Mouse (Mus musculus) midbrain, embryonic 14.5 days (tissue): ENCODE measurements at regions not wholly inside any gene's neighbourhood (a gene's known extent, or its start where the extent isn't known, plus 50 kb on each side); places are given as distances from the start of the nearest gene placed in this dataset.

Experiments
- ATAC-seq: fragments of 200-750 bp; cut with Nextera tagmentation; 2 replicates; pipeline ENCODE4 v1.8.0; 2017; ENCODE audit warnings: moderate number of reproducible peaks, moderate library complexity; ENCODE audit not compliant: low FRiP score, low TSS enrichment
- DNase-seq: peaks from one replicate; pipeline ENCODE4 v3.0.0-alpha.2; 2015
- H3K27ac ChIP-seq: fragments of 300-500 bp; sonication (generic); replicated peaks from 2 replicates; pipeline ENCODE4 v1.5.1; 2014; ENCODE audit warnings: mild to moderate bottlenecking, low read depth, low read length, moderate library complexity
- H3K27me3 ChIP-seq: fragments of 300-500 bp; sonication (generic); 2 replicates; pipeline ENCODE4 v1.6.1; 2014; ENCODE audit warnings: low read length, control low read depth, mixed read lengths; ENCODE audit not compliant: control insufficient read depth, insufficient read depth
- H3K36me3 ChIP-seq: fragments of 300-500 bp; sonication (generic); 2 replicates; pipeline ENCODE4 v1.6.1; 2014; ENCODE audit warnings: low read length, control low read depth; ENCODE audit not compliant: control insufficient read depth, insufficient read depth
- H3K4me1 ChIP-seq: fragments of 300-500 bp; sonication (generic); 2 replicates; pipeline ENCODE4 v1.6.1; 2014; ENCODE audit warnings: mild to moderate bottlenecking, antibody characterized with exemption, low read length, control low read depth; ENCODE audit not compliant: control insufficient read depth, insufficient read depth
- H3K4me2 ChIP-seq: fragments of 300-500 bp; sonication (generic); 2 replicates; pipeline ENCODE4 v1.6.1; 2014; ENCODE audit warnings: mild to moderate bottlenecking, low read length, moderate library complexity
- H3K4me3 ChIP-seq: fragments of 300-500 bp; sonication (generic); replicated peaks from 2 replicates; pipeline ENCODE4 v1.5.1; 2014; ENCODE audit warnings: low read depth, low read length
- H3K9ac ChIP-seq: fragments of 300-500 bp; sonication (generic); replicated peaks from 2 replicates; pipeline ENCODE4 v1.6.1; 2014; ENCODE audit warnings: mild to moderate bottlenecking, low read length, moderate library complexity
- H3K9me3 ChIP-seq: fragments of 300-500 bp; sonication (generic); 2 replicates; pipeline ENCODE4 v1.6.1; 2016; ENCODE audit warnings: low read length, control low read depth, mixed read lengths; ENCODE audit not compliant: control insufficient read depth
- WGBS: fragments of 180-500 bp; shearing (Covaris S2); extraction: QIAGEN DNeasy Blood & Tissue Kit; methylation state at CpG from one replicate; pipeline ENCODE4 v1.1.7; 2014; 5-methylcytosine and 5-hydroxymethylcytosine counted together

DNA sequence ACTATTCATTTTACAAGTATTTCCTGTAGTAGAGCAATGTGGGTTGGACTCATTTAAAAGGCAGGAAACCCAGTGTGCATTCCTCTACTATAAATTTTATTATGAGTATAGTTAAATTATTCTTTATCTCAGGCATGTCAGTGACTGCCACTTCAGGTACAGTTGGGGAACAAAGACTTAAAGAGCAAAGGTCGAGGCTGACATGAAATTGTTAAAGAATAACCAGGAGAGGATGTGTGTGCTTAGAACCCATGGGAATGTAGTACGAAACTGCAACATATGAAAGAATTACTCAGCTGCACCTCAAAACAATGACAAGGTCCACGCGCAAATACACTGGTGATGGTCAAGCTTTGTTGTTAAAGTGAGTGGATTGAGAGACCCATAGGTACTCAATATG, 1583.4 kb upstream of the Slc10a2 start:
- H3K4me3 ChIP-seq = no peak overlapping the region
- ATAC-seq (no peak), DNase-seq (no peak)
- no peaks in the 10 kb centered on the region for H3K27me3 ChIP-seq
- WGBS = 85% methylated on average over 4 of the region's 4 CpGs
- no peaks in the 10 kb centered on the region for H3K36me3 ChIP-seq
- no peak overlapping the region for H3K27ac ChIP-seq
- no peak overlapping the region for H3K9ac ChIP-seq
- no peak overlapping the region for H3K4me2 ChIP-seq
- H3K9me3 ChIP-seq = no peaks in the 10 kb centered on the region
- H3K4me1 ChIP-seq = no peaks in the 10 kb centered on the region

DNA sequence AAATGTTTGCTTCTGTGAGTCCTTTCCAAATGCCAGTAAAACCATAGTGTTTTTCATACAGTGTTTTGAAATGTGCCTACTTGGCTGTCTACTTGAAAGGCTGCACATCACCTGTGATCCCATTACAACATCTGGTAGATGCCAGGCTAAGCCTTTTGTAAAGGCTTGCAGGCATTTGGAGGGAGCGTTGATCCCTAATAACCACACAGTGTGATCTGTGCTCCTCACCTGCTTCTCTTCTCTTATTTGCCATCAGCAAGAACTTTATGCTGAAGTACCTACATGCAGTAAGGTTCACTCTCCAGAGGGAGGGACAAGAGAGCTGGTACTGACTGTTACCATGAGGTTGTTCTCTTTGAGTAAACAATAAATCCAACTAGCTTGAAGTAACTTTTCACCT, 1553.7 kb upstream of the Slc10a2 start:
- ATAC-seq (no peak), DNase-seq (no peak)
- Histone ChIP-seq H3K36me3 (no peaks in the 10 kb centered on the region), H3K9me3 (no peaks in the 10 kb centered on the region), H3K4me1 (no peaks in the 10 kb centered on the region), H3K4me3 (no peak overlapping the region), H3K9ac (no peak overlapping the region), H3K27me3 (no peaks in the 10 kb centered on the region), H3K27ac (no peak overlapping the region), H3K4me2 (no peak overlapping the region)
- WGBS = 95% methylated on average over 1 of the region's 1 CpGs

DNA sequence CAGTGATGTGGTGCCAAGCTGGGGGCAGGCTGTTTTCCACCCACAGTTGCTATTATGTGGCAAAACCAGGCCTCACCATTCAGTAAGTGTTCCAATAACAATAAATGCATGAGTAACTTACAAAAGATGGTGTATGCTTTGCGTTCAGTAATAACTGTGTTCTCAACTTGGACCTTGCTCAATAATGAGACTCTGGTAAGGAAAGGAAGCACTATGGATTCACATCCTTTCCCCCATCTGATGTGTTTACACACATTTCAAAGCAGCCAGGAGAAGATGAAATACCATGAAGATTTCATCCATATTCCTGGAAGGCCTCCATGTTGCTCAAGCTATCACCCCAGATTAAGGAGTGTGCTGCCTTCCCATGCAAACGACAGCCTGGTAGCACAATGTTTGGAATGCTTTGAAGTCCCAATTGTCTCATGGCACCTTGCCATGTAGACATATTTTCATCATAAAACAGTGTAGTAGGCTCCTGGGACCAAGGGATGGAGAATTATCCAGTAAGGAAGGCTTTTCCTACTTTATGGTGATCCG, 1552.4 kb upstream of the Slc10a2 start:
- no peaks in the 10 kb centered on the region for H3K9me3 ChIP-seq
- DNase-seq (no peak), ATAC-seq (no peak)
- H3K4me1 ChIP-seq = no peaks in the 10 kb centered on the region
- no peaks in the 10 kb centered on the region for H3K36me3 ChIP-seq
- H3K27me3 ChIP-seq = no peaks in the 10 kb centered on the region
- no peak overlapping the region for H3K9ac ChIP-seq
- WGBS = 82% methylated on average over 3 of the region's 3 CpGs
- H3K4me3 ChIP-seq = no peak overlapping the region
- no peak overlapping the region for H3K27ac ChIP-seq
- no peak overlapping the region for H3K4me2 ChIP-seq

DNA sequence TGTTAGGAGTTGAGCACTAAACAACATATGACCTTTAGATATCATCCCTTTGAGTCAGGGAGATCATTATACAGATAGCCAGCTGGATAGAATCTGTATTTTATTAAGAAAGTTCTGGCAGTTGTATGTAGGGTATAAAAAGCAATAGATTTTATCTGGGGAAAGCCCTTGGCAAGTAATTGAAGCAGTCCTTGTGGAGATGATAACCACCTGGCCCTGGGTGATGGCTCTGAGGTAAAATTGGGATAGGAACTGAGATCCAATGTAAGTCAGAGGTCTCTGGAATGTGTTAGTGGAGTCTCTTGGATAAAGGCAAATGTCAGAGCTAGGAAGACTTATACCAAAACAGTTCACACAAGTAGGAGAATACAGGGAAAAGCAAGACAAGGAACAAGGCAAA, 1547.0 kb upstream of the Slc10a2 start:
- H3K4me3 ChIP-seq = no peak overlapping the region
- H3K27ac ChIP-seq = no peak overlapping the region
- H3K36me3 ChIP-seq = no peaks in the 10 kb centered on the region
- DNase-seq = no peak
- H3K27me3 ChIP-seq = no peaks in the 10 kb centered on the region
- no peaks in the 10 kb centered on the region for H3K4me1 ChIP-seq
- no peak overlapping the region for H3K4me2 ChIP-seq
- no peak for ATAC-seq
- H3K9ac ChIP-seq = no peak overlapping the region
- no peaks in the 10 kb centered on the region for H3K9me3 ChIP-seq

DNA sequence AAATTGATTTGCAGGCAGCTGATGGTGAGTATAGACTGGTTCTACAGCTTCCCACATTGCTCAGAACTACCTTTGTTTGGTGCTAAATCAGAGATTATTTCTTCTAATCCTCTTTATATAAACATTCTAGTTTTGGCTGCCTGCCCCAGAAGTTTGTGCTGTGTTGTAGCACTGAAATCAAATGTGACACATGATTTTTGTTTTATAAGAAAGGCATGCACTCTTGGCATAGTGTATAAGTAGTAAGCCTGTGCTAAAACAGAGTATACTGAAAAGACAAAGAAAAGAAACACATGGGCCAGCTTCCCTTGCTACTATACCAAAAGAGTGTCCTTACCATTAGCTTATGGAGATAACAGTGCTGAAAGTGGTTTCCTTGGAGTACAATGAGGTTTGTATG, 1542.9 kb upstream of the Slc10a2 start:
- H3K4me3 ChIP-seq = no peak overlapping the region
- no peak overlapping the region for H3K27ac ChIP-seq
- DNase-seq (no peak), ATAC-seq (no peak)
- no peak overlapping the region for H3K4me2 ChIP-seq
- H3K9me3 ChIP-seq = no peaks in the 10 kb centered on the region
- no peak overlapping the region for H3K9ac ChIP-seq
- H3K4me1 ChIP-seq = no peaks in the 10 kb centered on the region
- H3K27me3 ChIP-seq = no peaks in the 10 kb centered on the region
- H3K36me3 ChIP-seq = no peaks in the 10 kb centered on the region

DNA sequence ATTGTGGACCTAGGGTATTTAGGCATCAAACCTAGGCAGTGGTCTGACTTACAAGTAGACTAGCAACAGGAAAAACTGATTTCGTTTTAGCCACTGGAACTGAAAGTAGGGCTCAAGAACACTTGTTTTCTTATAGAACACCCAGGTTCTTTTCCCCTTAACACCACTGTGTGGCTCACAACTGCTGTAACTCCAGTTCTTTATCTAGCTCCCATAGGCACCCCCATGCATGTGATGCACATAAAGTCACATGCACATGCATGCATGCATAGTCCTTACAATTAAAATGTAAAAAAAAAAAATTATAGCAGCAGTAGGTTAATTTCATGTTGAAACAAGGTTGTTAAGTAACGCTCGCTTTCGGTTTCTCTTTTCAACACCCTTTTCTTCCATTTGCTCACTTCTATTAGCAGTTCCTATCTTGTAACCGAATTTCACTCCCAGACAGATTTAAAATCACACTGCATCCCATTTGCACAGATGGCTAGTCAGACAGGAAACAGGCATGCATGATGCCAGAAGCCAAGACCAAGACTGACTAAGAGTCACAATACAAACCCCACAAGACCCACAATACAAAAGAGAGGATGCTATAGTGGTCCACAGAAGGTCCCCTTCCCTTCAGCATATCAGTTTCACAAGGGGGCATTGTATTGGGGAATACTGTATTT, 1540.3 kb upstream of the Slc10a2 start:
- no peak for DNase-seq
- Histone ChIP-seq H3K4me3 (no peak overlapping the region), H3K36me3 (no peaks in the 10 kb centered on the region), H3K27ac (no peak overlapping the region), H3K4me1 (no peaks in the 10 kb centered on the region), H3K27me3 (no peaks in the 10 kb centered on the region), H3K9ac (no peak overlapping the region), H3K4me2 (no peak overlapping the region), H3K9me3 (no peaks in the 10 kb centered on the region)
- no peak for ATAC-seq
- 91% methylated on average over 5 of the region's 5 CpGs for WGBS

DNA sequence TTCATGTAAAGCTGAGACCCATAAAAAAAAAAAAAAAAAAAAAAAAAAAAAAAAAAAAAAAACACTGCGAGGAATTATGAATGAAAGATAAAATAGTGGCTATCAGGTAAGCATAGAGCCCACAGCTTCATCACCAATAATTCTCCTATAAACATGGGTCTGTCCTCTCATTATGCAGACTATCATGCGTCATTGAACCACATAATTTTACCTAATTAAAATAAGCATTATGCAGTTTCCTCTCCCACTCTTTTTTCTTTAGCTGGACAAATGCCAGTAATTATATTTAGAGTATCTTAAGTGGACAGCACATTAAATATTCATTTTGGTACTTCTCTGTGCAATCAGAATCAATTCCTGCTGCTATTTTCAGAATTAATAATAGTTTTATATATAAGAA, 1539.2 kb upstream of the Slc10a2 start:
- no peaks in the 10 kb centered on the region for H3K4me1 ChIP-seq
- no peak overlapping the region for H3K4me2 ChIP-seq
- no peaks in the 10 kb centered on the region for H3K9me3 ChIP-seq
- H3K9ac ChIP-seq = no peak overlapping the region
- no peak overlapping the region for H3K27ac ChIP-seq
- no peaks in the 10 kb centered on the region for H3K27me3 ChIP-seq
- H3K4me3 ChIP-seq = no peak overlapping the region
- DNase-seq (no peak), ATAC-seq (no peak)
- no peaks in the 10 kb centered on the region for H3K36me3 ChIP-seq
- 83% methylated on average over 2 of the region's 2 CpGs for WGBS

DNA sequence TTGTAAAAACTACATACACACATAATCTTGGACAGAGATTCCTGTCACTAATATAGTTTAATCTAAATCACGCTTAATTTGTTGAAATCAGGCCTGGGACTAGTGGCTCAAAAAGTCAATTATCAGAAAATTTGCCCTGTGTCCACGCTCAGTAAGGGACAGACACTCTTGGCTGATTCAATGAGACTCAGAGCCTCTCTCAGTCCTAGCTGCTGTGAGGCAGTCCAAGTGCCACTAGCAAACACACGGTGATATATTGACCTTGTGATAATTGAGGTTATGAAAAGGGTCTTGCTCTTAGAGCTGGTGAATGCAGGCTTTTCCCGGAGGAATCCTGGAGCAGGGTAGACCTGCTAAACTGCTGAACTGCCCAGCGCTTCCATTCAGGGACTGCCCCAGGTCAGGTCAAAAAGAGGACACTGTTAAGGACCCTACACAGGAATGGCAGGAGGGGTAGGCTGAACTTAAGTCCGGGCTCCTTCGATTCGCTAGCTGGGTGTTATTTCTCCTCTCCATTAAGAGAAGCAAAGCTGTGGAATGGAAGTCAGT, 1521.9 kb upstream of the Slc10a2 start:
- Histone ChIP-seq H3K27me3 (no peaks in the 10 kb centered on the region), H3K9me3 (no peaks in the 10 kb centered on the region), H3K4me2 (no peak overlapping the region), H3K4me3 (no peak overlapping the region), H3K27ac (no peak overlapping the region), H3K4me1 (no peaks in the 10 kb centered on the region), H3K36me3 (no peaks in the 10 kb centered on the region), H3K9ac (no peak overlapping the region)
- DNase-seq (no peak), ATAC-seq (no peak)
- 76% methylated on average over 8 of the region's 8 CpGs for WGBS

DNA sequence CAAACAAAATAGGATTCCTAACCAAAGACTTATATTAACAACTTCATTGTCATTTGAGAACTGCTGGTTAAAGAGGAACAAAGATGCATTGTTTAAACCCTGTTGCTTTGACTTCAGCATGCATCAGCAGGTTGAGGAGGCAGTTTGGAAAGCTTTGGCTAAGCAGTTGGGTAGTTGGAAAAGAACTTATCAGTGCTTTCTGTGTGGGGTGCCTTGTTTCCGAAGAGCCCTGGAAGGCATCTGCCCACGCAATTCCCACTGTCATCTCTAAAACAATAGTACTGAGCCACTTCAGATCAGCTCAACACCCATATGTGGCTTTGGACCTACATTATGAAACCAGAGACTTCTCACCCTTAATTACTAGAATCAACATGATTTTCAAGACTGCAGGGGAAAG, 1503.7 kb upstream of the Slc10a2 start:
- Histone ChIP-seq H3K36me3 (no peaks in the 10 kb centered on the region), H3K4me3 (no peak overlapping the region), H3K4me1 (peaks cover 7% of the 10 kb centered on the region; the same call in 1 of the 2 replicates), H3K9me3 (no peaks in the 10 kb centered on the region), H3K4me2 (no peak overlapping the region), H3K9ac (no peak overlapping the region), H3K27ac (no peak overlapping the region), H3K27me3 (no peaks in the 10 kb centered on the region)
- 70% methylated on average over 2 of the region's 2 CpGs for WGBS
- ATAC-seq (no peak), DNase-seq (no peak)
